Mouse (Mus musculus) gastrocnemius, postnatal 25 days (tissue): ENCODE data around the gene Dnajc5g. TPM values are rescaled to one million over a fixed set of nuclear protein-coding genes. Genes with fewer than 3 reads are reported as not detected.

Experiments
- DNase-seq: peaks from one replicate; pipeline ENCODE4 v3.0.0; 2022
- long read RNA-seq, 2 experiments: library from polyadenylated mRNA; stranded (forward); transcript quantifications; one replicate each; pipeline ENCODE4 v2.0.0; 2021
- total RNA-seq, 2 experiments: library from RNA; stranded (reverse); gene quantifications; 1 replicate in 1 of 2; 2 replicates in 1 of 2; pipeline ENCODE4 v1.2.3; 2021

Gene Dnajc5g
- total RNA-seq = not detected
- long read RNA-seq, experiment 1 = 0 reads
- long read RNA-seq, experiment 2 = 0 reads

DNA sequence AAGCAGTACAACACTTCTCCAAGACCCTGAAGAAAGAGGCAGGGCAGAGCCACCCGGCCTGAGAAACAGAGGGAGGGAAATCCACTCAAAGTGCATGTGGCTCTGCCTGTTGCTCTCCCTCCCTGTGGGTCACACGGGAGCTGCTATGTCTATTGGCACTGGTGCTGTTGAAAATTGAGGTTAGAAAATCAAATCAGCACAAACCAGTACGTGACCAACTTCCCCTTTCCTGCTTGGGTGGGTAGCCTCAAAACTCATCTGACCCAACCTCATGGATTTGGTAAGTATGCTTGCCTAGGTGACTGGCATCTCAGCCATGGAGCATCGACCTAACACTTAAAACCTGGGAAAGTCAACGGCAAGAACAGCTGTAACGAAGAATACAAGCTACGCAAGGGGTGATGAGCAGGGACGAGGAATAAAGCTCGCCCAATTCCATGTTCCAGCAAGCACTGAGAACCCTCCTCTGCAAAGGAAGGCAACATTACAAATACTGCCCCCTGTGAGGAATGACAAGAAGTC is at the start of gene Dnajc5g:
TSS of gene Dnajc5g (plus strand) at position 472 of the 522 bp plus-strand sequence.
- no peak for DNase-seq

DNA sequence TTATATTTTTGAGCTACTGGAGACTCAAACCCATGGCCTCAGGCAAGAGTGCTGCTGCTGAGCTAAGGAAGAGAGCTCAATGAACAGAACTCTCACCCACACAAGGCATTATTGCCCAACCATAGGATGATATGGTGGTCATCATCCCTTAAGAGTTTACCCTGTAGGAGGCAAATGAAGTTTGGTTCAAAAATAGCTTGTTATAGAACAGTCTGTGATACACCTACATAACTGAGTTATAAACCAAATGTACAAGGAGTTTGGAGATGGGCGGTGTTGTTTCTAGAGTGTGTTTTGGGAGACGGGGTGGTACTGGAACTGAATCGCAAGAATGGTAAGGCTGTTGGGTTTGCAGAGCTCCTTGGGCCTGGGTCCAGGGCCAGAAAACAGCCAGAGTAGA is 36.3 kb upstream of the Dnajc5g start:
- no peak for DNase-seq

DNA sequence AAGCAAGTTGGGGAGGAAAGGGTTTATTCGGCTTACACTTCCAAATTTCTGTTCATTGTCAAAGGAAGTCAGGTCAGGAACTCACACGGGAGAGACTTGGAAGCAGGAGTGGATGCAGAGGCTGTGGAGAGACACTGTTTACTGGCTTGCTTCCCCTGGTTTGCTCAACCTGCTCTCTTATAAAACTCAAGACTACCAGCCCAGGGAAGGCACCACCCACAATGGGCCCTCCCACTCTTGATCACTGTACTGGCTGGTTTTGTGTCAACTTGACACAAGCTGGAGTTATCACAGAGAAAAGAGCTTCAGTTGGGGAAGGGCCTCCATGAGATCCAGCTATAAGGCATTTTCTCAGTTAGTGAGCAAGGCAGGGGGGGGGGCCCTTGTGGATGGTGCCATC is 35.0 kb upstream of the Dnajc5g start:
- DNase-seq = no peak

DNA sequence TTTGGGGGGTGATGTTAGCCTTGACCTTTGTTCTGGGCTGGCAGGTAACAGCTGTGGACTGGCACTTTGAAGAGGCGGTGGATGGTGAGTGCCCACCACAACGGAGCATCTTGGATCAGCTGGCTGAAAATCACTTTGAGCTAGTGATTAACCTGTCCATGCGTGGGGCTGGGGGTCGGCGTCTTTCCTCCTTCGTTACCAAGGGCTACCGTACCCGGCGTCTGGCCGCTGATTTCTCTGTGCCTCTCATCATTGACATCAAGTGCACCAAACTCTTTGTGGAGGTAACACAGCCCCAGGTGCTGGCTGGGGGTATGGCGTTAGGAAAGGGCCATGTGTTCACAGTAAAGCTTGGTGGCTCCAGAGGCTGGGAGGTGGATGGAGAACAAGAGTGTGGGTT is 34.3 kb upstream of the Dnajc5g start:
- no peak for DNase-seq

DNA sequence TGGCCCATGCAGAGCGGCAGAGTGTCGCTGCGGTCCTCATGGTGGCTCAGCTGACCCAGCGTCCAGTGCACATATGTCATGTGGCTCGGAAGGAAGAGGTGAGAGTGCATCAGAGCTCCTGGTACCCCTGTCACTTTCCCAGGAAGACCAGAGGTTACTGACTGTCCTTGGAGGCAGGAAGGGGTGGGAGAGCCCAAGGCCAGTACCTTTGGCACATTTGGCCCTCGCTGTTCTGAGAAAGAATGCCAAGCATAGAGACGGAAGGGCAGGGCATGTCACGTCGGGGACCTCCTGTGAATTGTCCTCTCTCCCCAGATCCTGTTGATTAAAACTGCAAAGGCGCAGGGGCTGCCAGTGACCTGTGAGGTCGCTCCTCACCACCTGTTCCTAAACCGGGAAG is 32.9 kb upstream of the Dnajc5g start:
- DNase-seq = no peak

DNA sequence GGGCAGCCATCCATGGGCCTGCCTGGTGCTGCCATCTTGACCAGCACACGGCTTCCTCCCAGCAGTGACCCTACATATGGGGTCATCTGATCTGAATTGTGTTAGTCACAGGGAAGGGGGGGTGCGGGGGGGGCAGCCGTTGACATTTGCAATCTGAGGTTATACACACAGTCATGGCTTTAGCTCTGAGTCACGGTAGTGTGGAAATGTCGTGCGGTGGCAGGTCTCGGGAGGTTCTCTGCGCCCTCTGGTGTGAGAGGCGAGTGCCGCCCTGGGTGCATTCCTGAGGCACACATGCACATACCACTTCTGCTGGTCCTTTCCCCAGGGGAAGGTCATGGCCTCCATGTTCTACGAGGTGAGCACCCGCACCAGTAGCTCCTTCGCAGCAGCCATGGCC is 29.7 kb upstream of the Dnajc5g start:
- no peak for DNase-seq

DNA sequence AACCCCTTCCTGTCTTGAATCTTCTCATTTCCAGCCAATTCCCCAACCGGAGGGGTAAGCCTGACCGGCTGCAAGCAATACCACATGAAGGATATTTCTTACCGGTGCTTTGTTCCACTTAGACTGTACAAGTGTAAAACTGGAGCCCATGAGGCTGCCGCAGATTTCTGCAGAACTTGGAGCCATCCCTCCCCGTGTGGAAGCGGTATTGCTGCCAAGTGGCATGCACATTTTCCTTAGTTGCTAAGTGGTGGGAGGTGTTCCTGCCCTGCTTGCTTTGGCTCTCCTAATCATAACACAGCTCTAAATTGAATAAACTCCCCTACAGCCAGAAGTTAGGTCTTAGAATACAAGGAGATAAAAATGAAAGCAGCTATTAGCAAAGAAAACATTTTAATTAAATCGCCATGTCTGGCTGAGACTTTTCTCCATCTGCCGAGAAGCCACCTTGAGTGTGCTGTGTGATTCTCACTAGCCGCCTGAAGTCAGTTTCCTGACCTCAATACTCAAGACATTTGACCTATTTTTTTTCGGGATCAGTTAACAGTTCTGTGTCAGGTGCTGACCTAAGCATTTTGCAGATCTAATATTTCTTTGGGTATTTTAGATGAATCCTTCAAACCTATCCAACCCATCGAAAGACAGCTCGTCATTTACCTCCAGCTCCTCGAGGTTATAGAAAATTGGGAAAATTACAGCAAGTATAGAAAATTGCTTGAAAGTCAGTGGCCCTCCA is 25.9 kb upstream of the Dnajc5g start:
- DNase-seq = no peak

DNA sequence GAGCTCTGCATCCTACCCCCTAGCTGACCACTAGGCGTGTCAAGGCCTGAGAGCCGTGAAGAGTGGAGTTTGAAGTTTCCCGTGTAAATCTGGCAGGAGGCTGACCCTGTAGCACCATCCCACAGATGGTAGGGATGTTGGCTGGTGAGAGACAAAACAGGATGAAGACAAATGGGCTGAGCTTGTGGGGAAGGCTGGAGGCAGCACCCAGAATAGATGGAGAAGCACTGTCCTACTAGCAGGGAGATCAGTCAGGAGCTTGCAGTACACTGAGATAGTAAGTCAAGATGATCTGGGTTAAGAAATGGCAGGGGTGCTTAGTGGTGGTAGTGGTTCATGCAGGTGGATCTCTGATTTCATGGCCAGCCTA is 25.3 kb upstream of the Dnajc5g start:
- no peak for DNase-seq

DNA sequence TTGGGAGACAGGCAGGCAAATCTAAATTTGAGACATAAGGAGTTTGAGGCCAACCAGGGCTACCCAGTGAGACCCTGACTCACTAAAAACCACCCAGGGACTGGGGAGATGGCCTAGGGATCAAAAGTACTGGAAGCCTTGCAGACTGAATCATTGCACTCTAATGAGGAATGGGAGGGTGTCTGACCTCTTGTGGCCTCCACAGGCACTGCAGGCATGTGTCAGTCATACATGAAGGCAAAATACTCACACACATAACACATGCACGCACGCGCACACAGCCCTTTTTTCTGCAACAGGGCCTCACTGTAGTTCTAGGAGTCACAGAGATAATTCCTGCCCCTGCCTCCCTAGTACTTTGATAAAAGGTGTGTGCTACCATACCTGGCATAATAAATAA is 24.7 kb upstream of the Dnajc5g start:
- DNase-seq = no peak

DNA sequence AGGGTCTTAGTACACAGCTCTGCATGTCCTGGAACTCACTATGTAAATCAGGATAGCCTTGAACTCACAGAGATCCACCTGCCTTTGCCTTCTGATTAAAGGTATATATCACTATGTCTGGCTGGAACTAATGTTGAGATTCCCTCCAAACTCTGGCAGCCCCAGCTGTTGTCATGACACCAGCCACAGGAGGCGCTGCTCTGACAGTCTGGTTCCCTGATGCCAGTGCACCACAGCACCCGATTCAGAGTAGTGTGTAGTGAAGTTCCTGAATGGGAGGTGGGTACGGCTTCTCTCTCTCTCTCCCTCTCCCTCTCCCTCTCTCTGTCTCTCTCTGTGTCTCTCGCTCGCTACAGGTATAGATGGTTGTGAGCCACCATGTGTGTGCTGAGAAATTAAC is 23.7 kb upstream of the Dnajc5g start:
- DNase-seq = peak; percentile 30

DNA sequence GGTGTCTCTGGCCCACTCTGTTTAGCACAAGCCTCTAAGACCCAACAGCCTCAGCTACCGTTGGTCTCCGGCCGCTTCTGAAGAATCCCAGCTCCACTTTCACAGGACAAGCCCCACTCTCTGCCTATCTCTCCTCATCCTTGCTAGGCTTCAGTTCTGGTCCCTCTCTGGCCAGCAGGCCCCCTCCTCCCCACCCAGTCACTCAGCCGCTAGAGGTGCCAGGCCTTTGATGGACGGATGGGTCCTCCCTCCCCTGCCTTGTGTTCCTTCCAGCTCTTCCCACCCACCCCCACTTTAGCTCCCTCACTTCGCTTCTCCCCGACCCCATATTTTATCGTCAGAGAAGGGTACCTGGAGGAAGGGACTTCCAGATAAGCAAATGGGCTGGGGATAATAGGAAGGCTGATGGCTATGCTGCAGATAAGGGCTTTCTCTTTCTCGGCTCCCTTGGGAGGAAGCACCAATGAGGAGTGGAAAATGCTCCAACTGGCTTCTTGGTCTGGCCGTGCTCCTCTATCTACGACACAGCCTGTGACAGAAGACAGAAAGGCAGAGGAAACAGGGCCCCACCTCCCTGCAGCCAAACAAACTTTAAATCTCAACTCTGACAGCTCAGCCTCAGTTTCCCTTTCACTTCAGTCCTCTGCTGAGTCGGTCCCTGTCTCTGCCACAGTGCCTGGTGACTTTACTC is 23.0 kb upstream of the Dnajc5g start:
- peak; percentile 31 for DNase-seq

DNA sequence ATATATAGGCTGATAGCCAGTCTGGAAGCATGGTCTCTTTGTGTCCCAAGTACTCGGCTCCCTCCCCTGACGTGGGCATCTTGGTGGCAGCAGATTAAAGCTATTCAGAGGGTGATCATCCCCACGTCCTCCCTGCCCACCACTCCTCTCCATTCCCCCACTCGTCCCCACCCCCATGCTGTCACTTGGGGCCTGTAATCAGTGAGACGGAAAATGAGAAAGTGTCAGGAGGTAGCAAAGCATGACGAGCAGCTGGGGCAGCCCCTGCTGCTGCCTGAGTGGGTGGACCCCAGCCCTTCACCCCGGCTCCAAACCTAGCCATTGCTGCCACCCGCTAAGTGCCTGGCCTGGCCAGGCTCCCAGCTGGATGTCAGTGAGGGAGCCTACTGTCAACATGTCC is 22.1 kb upstream of the Dnajc5g start:
- no peak for DNase-seq

DNA sequence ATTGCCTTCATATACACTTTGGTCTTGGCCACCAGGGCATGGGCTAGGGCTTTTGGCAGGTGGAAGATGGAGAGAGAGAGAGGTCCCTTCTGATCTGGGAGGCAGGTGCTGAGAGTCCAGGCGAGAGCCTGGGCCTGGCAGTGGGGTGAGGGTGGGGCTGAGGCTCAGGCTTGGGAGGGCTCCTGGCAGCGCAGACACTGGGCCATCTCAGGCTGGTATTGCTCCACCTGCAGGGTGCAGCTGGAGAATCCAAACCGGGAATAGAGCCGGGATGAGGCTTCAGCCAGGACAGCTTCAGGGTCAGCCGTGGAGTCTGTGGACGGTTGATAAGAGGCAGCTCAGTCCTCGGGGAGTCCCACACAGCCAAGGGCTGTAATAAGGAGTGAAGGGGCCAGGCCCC is 19.5 kb upstream of the Dnajc5g start:
- DNase-seq = no peak

DNA sequence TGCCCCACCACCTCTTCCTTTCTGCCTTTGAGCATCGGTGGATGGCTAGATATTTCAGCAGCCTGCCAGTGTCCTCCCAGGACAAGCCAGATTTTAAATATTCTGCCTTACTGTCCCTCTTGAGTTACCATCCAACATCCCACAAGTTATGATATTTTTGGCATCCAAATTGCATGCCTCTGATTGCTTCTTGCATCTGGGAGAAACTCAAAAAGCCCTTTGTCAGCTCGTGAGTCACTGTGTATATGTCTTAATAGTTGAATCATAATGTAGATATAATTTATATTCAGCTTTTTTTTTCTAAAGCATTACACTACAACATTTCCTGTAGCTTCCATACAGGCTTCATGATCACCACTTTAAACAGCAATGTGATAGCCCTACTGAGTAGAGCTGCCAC is 19.0 kb upstream of the Dnajc5g start:
- no peak for DNase-seq

DNA sequence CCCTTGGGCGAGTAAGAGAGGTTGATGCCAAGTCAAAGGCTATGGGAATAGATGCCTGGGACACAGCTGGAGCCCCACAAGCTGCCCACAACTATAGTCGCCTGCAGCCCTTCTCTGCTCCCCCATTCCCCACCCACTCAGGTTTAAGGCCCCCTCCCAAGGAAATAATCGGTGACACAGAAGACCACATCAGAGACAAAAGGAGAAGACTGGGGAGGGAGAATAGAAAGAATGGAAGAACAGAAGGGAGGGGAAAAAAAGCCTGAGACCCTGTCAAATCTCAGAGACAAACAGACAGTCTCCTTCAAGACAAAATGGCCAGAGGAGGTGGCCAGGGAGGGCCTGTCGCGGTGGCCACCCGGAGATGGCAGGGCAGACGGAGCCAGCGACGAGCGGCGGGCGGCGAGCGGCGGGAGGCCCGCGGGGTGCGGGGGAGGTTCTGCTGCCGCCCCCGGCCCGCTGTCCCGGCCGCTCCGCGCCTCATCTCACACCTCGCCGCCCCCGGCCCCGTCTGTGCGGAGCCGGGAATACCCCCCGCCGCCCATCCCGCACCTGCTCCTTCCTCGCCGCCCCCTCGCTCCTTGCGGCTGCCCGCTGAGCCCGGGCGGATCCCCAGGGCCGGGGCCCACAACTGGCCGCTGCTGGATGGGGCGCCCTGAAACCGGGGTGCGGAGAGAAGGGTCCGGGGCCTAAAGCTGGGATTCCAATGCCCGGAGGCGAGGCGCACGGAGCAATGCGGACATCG is 13.7 kb upstream of the Dnajc5g start:
- no peak for DNase-seq

DNA sequence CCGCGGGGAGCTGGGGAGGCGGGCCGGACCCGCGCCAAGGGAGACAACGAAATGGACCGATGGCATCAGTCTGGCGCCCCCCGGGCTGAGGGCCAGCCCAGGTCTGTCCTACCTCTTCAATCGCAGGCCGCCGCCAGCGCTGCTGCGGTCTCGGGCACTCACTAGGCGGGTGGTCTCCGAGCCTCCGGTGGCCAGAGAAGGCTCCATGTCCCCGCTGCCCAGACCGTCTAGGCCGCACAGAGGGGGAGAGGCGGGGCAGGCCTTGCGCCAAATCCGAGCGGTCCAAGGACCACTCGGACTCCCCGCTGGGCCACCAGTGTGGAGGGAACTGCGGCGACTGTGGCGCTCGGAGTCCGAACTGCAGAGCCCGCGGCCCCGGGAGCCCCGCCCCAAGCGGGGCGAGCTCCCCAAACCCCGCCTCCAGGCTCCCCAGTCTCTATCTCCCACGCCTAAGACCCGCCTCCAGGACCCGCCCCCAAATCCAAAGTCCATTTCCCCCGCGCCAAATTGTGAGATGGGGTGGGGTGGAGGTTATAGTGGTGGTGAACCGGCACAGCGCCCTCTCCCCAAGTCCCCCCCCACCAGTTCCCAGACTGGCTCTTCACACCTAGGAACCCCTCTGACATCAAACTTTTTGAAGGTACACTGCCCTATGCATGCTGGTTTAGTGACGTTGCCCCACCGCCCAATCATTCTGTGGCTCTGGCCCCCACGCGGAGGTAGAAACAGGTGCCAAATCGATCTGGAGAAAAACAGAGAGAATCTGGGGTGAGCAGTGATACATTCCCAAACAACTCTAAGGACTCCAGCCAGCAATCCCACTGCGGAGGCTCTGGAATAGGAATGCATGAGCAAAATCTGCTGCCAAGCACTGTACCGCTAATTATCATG is 12.7 kb upstream of the Dnajc5g start:
- no peak for DNase-seq

DNA sequence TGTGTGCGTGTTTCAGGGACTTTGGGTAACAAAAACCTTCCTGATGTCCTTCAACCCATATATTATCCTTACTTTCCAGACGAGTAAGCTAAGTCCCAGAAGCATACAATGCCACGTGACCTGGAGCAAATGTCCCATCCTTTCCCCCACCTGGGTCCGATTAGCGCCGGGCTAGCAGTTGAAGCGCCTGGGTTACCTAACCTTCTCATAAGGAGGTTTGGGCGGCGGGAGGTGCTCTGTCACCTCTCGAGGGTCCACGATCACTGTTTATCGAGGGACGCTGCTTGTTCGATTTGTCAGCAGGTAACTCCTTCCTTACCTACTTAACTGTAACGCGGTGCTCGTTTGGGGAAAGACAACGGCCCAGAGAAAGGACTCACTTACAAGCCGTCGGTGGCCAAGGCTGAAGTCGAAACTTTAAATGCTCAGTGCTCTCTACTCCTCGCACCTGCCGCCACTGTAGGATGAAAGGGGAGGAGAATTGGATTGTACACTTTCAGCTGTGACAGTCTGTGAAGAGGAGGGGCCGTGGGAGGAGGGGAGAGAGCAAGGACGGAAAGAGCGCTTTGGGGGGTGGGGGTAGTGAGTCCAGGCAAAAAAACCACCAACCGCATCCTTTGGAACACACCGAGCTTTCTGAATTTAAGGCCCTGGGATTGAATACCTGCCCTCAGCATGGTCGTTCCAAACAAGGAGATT is 11.8 kb upstream of the Dnajc5g start:
- no peak for DNase-seq

DNA sequence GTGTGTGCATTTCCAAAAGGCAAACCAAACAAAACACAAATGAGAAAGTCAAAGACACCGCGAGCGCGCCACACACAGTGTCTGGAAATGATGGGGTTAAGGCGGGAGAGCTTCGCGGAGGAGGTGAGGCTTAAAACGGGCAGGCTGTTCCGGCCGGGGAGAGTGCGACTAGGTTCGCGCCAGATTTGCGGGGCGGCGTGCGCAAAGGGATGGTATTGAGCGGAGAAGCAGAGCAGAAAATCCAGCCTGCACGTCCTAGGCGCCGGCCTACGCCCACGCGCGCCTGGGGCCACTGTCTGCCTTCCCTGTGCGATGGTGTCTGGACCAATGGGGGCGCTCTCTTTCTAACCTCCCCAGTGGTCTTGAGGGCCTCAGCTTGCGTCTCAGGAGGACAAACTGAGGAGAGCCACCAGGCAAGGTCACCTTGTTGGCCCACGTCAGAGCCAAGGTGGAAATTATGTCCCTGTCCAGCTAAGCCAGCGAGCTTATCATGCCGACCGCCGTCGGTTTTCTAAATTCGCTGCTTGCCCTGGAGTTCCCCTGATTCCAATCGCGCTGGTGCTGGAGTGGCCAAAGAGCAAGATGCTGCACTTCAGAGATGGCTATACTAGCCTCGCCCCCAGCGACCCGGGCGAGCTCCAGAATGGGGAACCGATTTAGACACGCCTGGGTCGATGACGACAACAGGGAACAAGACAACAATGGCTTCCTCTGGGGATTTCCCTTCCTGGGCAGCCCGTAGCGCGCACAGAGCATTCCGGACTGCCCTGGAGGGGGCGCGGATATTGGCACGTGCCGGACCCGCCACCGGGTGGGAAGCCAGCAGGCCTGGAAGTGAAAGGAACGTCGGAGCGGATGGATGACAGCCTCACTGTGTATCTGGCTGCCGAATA is 11.0 kb upstream of the Dnajc5g start:
- peak; percentile 44 for DNase-seq

DNA sequence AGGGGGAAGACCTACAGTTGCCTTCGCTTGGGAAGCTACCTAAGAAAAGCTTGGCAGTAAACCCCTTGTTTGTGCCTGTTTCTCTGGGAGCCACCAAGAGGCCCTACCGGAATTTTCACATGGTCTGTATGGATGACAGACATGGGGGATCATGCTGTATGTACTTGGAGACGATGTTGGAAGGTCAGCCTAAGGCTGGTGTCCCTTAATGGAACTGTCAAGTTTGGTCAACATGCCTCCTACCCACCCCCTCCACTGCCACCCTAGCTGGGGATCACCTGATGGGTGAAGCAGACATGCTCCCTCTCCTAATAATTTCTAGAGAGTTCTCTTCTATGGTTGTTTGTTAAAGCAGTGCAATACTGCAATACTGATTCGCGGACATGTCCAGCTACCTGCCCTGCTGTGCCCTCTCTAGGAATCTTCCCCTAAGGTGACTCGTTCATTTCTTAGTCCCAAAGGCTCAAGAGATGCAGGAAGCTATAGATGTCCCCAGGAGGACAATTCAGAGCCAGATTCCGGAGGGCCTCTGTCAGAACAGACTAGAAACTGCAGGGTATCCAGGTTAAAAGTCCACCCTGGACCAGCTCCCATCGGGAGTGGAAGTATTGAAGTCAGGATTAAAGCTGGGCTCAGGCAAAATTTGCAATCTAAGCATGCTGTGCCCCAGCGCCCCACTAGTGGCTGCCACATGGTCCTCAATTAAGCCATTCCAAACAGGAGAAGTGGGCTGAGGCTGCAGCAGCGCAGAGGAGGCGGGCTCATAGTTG is 10.2 kb upstream of the Dnajc5g start:
- DNase-seq = no peak
